Mouse (Mus musculus): ENCODE results near the gene Cacng7. TPM values are rescaled to one million over a fixed set of nuclear protein-coding genes. Genes with fewer than 3 reads are reported as not detected.
"Not testable (repeated sequence)": the region's sequence is repeated elsewhere in the genome, so short reads cannot be mapped to it uniquely, and the experiment has no call there.

Gene Cacng7
- total RNA-seq, 2 experiments from 2014 or later, result 182 to 196 TPM

- DNase-seq (ENCODE audit: low spot score in 2 of 2), result no peak
These were observed 44.1 kb downstream of the Cacng7 start for GRCm38 (mm10) chr7:3376831-3377230.

GRCm38 (mm10) chr7:3382123-3382522 lies 49.4 kb downstream of the Cacng7 start:
- DNase-seq (ENCODE audit: low spot score in 2 of 2), result no peak
- intact Hi-C loops (cut with DNase I), result no loop called here

More at GRCm38 (mm10) chr7:3376831-3377230, 44.1 kb downstream of the Cacng7 start:
- intact Hi-C loops (cut with DNase I), result no loop called here

- DNase-seq (ENCODE audit: low spot score in 2 of 2), result no peak
- intact Hi-C loops (cut with DNase I), result no loop called here
These were observed 52.1 kb downstream of the Cacng7 start for GRCm38 (mm10) chr7:3384807-3385319.

GRCm38 (mm10) chr7:3386036-3386730 lies 53.4 kb downstream of the Cacng7 start:
- DNase-seq (ENCODE audit: low spot score in 2 of 2), result no peak
- intact Hi-C loops (cut with DNase I), result no loop called here

- no peak for DNase-seq (ENCODE audit: low spot score in 2 of 2)
- intact Hi-C loops (cut with DNase I), result no loop called here
These were observed 55.0 kb downstream of the Cacng7 start for GRCm38 (mm10) chr7:3387761-3388160.

- DNase-seq (ENCODE audit: low spot score in 2 of 2), result no peak
- intact Hi-C loops (cut with DNase I), result no loop called here
These were observed 56.1 kb downstream of the Cacng7 start for GRCm38 (mm10) chr7:3388885-3389284.

- intact Hi-C loops (cut with DNase I), result loop anchor here (10.0 kb wide), 1 partner anchor 55 kb away; the partner anchor contains the start of gene Cacng7
These were observed 57.0 kb downstream of the Cacng7 start for GRCm38 (mm10) chr7:3389444-3390412.

GRCm38 (mm10) chr7:3390413-3391080 lies 57.8 kb downstream of the Cacng7 start, which contains the start of gene Cacng8:
Cacng8 (plus strand) TSS chr7:3390683.
- intact Hi-C loops (cut with DNase I), result loop anchor here (10.0 kb wide), 1 partner anchor 56 kb away; the partner anchor contains the start of gene Cacng7

More at GRCm38 (mm10) chr7:3389444-3390412, 57.0 kb downstream of the Cacng7 start:
- peak; percentile 77 to 78 for DNase-seq (ENCODE audit: low spot score in 2 of 2)

GRCm38 (mm10) chr7:3391081-3391451 lies 58.3 kb downstream of the Cacng7 start:
- intact Hi-C loops (cut with DNase I), result loop anchor here (10.0 kb wide), 1 partner anchor 56 kb away; the partner anchor contains the start of gene Cacng7
- DNase-seq (ENCODE audit: low spot score in 2 of 2), result no peak

More at GRCm38 (mm10) chr7:3390413-3391080, 57.8 kb downstream of the Cacng7 start, which contains the start of gene Cacng8:
- no peak for DNase-seq (ENCODE audit: low spot score in 2 of 2)

GRCm38 (mm10) chr7:3391809-3392208 lies 59.1 kb downstream of the Cacng7 start:
- intact Hi-C loops (cut with DNase I), result loop anchor here (10.0 kb wide), 1 partner anchor 57 kb away; the partner anchor contains the start of gene Cacng7
- DNase-seq (ENCODE audit: low spot score in 2 of 2), result no peak

- DNase-seq (ENCODE audit: low spot score in 2 of 2), result no peak
- intact Hi-C loops (cut with DNase I), result loop anchor here (10.0 kb wide), 1 partner anchor 63 kb away; the partner anchor contains the start of gene Cacng7
These were observed 64.6 kb downstream of the Cacng7 start for GRCm38 (mm10) chr7:3397355-3397754.

- no peak for DNase-seq (ENCODE audit: low spot score in 2 of 2)
- intact Hi-C loops (cut with DNase I), result loop anchor here (10.0 kb wide), 1 partner anchor 63 kb away; the partner anchor contains the start of gene Cacng7
These were observed 65.0 kb downstream of the Cacng7 start for GRCm38 (mm10) chr7:3397797-3398196.

GRCm38 (mm10) chr7:3398363-3398762 lies 65.6 kb downstream of the Cacng7 start:
- DNase-seq (ENCODE audit: low spot score in 2 of 2), result not testable (repeated sequence)
- intact Hi-C loops (cut with DNase I), result loop anchor here (10.0 kb wide), 1 partner anchor 64 kb away; the partner anchor contains the start of gene Cacng7

- intact Hi-C loops (cut with DNase I), result loop anchor here (10.0 kb wide), 1 partner anchor 65 kb away; the partner anchor contains the start of gene Cacng7
- DNase-seq (ENCODE audit: low spot score in 2 of 2), result no peak
These were observed 67.2 kb downstream of the Cacng7 start for GRCm38 (mm10) chr7:3399937-3400336.

GRCm38 (mm10) chr7:3409729-3410520 lies 77.2 kb downstream of the Cacng7 start:
- intact Hi-C loops (cut with DNase I), result no loop called here
- no peak for DNase-seq (ENCODE audit: low spot score in 2 of 2)

- intact Hi-C loops (cut with DNase I), result no loop called here
- DNase-seq (ENCODE audit: low spot score in 2 of 2), result peak in 1 of 2 experiments; percentile 59
These were observed 78.6 kb downstream of the Cacng7 start for GRCm38 (mm10) chr7:3411160-3411941.

GRCm38 (mm10) chr7:3412036-3412435 lies 79.3 kb downstream of the Cacng7 start:
- intact Hi-C loops (cut with DNase I), result no loop called here
- peak in 1 of 2 experiments; percentile 68 for DNase-seq (ENCODE audit: low spot score in 2 of 2)
